Mouse (Mus musculus): ENCODE measurements around the gene Sspn. TPM values are rescaled to one million over a fixed set of nuclear protein-coding genes. Genes with fewer than 3 reads are reported as not detected.

The Sspn gene
- total RNA-seq, 2 experiments from 2014 or later: not detected

- peak; percentile 66 for ATAC-seq (replicated peaks; ENCODE audit: poor library complexity)
Observed at GRCm38 (mm10) chr6:145934001-145934696, 2.7 kb downstream of the Sspn start.

GRCm38 (mm10) chr6:145934697-145935240 lies 3.3 kb downstream of the Sspn start:
- ATAC-seq (replicated peaks; ENCODE audit: poor library complexity): no peak

GRCm38 (mm10) chr6:145935912-145936311 lies 4.5 kb downstream of the Sspn start:
- no peak for ATAC-seq (replicated peaks; ENCODE audit: poor library complexity)

GRCm38 (mm10) chr6:145936511-145936910 lies 5.1 kb downstream of the Sspn start:
- ATAC-seq (replicated peaks; ENCODE audit: poor library complexity): no peak

- peak; percentile 77 for ATAC-seq (replicated peaks; ENCODE audit: poor library complexity)
Observed at GRCm38 (mm10) chr6:145940852-145941251, 9.4 kb downstream of the Sspn start.

- no peak for ATAC-seq (replicated peaks; ENCODE audit: poor library complexity)
Observed at GRCm38 (mm10) chr6:145942263-145942966, 11.0 kb downstream of the Sspn start.

- ATAC-seq (replicated peaks; ENCODE audit: poor library complexity): no peak
Observed at GRCm38 (mm10) chr6:145943414-145943813, 12.0 kb downstream of the Sspn start.

- ATAC-seq (replicated peaks; ENCODE audit: poor library complexity): no peak
Observed at GRCm38 (mm10) chr6:145945700-145946344, 14.4 kb downstream of the Sspn start.

GRCm38 (mm10) chr6:145949049-145949448 lies 17.6 kb downstream of the Sspn start:
- ATAC-seq (replicated peaks; ENCODE audit: poor library complexity): no peak

- no peak for ATAC-seq (replicated peaks; ENCODE audit: poor library complexity)
Observed at GRCm38 (mm10) chr6:145950626-145951025, 19.2 kb downstream of the Sspn start.

GRCm38 (mm10) chr6:145952594-145952993 lies 21.2 kb downstream of the Sspn start:
- ATAC-seq (replicated peaks; ENCODE audit: poor library complexity): no peak

- no peak for ATAC-seq (replicated peaks; ENCODE audit: poor library complexity)
Observed at GRCm38 (mm10) chr6:145953121-145953896, 21.9 kb downstream of the Sspn start.

- ATAC-seq (replicated peaks; ENCODE audit: poor library complexity): no peak
Observed at GRCm38 (mm10) chr6:145957427-145957965, 26.1 kb downstream of the Sspn start.

- no peak for ATAC-seq (replicated peaks; ENCODE audit: poor library complexity)
Observed at GRCm38 (mm10) chr6:145958070-145958469, 26.6 kb downstream of the Sspn start.

GRCm38 (mm10) chr6:145961047-145961446 lies 29.6 kb downstream of the Sspn start:
- no peak for ATAC-seq (replicated peaks; ENCODE audit: poor library complexity)

- ATAC-seq (replicated peaks; ENCODE audit: poor library complexity): no peak
Observed at GRCm38 (mm10) chr6:145963966-145964365, 32.5 kb downstream of the Sspn start.

- ATAC-seq (replicated peaks; ENCODE audit: poor library complexity): no peak
Observed at GRCm38 (mm10) chr6:145967693-145968092, 36.3 kb downstream of the Sspn start.

- ATAC-seq (replicated peaks; ENCODE audit: poor library complexity): no peak
Observed at GRCm38 (mm10) chr6:145968301-145968818, 36.9 kb downstream of the Sspn start.

- no peak for ATAC-seq (replicated peaks; ENCODE audit: poor library complexity)
Observed at GRCm38 (mm10) chr6:145968821-145969220, 37.4 kb downstream of the Sspn start.

- ATAC-seq (replicated peaks; ENCODE audit: poor library complexity): no peak
Observed at GRCm38 (mm10) chr6:145969572-145969971, 38.1 kb downstream of the Sspn start.
